Mouse (Mus musculus) intestine, embryonic 15.5 days (tissue): Measurements from ENCODE around the gene Esyt2. TPM values are rescaled to one million over a fixed set of nuclear protein-coding genes. Genes with fewer than 3 reads are reported as not detected.

ENCODE experiments used
- ATAC-seq: fragments of 200-750 bp; cut with Nextera tagmentation; 2 replicates; pipeline ENCODE4 v1.8.0; 2017; ENCODE audit warnings: moderate TSS enrichment, moderate library complexity
- H3K27ac ChIP-seq: fragments of 300-500 bp; sonication (generic); 2 replicates; pipeline ENCODE4 v1.5.1; 2015; ENCODE audit warnings: mild to moderate bottlenecking, inconsistent platforms
- H3K27me3 ChIP-seq: fragments of 300-500 bp; sonication (generic); replicated peaks from 2 replicates; pipeline ENCODE4 v1.6.1; 2015; ENCODE audit warnings: inconsistent platforms
- H3K36me3 ChIP-seq: fragments of 300-500 bp; sonication (generic); 2 replicates; pipeline ENCODE4 v1.6.1; 2015; ENCODE audit warnings: inconsistent platforms
- H3K4me1 ChIP-seq: fragments of 300-500 bp; sonication (generic); replicated peaks from 2 replicates; pipeline ENCODE4 v1.6.1; 2015; ENCODE audit warnings: inconsistent platforms
- H3K4me2 ChIP-seq: fragments of 300-500 bp; sonication (generic); replicated peaks from 2 replicates; pipeline ENCODE4 v1.6.1; 2015; ENCODE audit warnings: mild to moderate bottlenecking, inconsistent platforms
- H3K4me3 ChIP-seq: fragments of 300-500 bp; sonication (generic); replicated peaks from 2 replicates; pipeline ENCODE4 v1.5.1; 2015; ENCODE audit warnings: inconsistent platforms
- H3K9ac ChIP-seq: fragments of 300-500 bp; sonication (generic); 2 replicates; pipeline ENCODE4 v1.6.1; 2015; ENCODE audit warnings: inconsistent platforms
- H3K9me3 ChIP-seq: fragments of 300-500 bp; sonication (generic); 2 replicates; pipeline ENCODE4 v1.6.1; 2016; ENCODE audit warnings: inconsistent platforms
- WGBS: fragments of 180-500 bp; shearing (Covaris S2); methylation state at CpG from one replicate; pipeline ENCODE4 v1.1.7; 2015; 5-methylcytosine and 5-hydroxymethylcytosine counted together
- polyA plus RNA-seq: library from polyadenylated mRNA; unstranded; fragments of >200 nt; fragmentation: Nextera tagmentation; extraction: Ambion mirVana; gene quantifications from 2 replicates; pipeline ENCODE4 v1.2.1, GENCODE M21; 2015

Gene Esyt2
- polyA plus RNA-seq, 1 experiment from 2014 or later, result 23.6 TPM

GRCm38 (mm10) chr12:116282856-116283255 lies 1.9 kb downstream of the Esyt2 start:
- 0 out of 2 replicates have a peak overlapping the region, but pooled peaks have one; percentile 9 for H3K4me3 ChIP-seq
- no peaks in the 10 kb centered on the region for H3K9me3 ChIP-seq
- 83% methylated on average over 2 of the region's 2 CpGs for WGBS
- H3K36me3 ChIP-seq, result no peaks in the 10 kb centered on the region
- H3K27me3 ChIP-seq, result no peaks in the 10 kb centered on the region
- no peak for ATAC-seq
- peak overlapping the region; percentile 36 for H3K4me2 ChIP-seq
- H3K27ac ChIP-seq, result no peak overlapping the region
- no peak overlapping the region for H3K9ac ChIP-seq
- no peaks in the 10 kb centered on the region for H3K4me1 ChIP-seq

GRCm38 (mm10) chr12:116283511-116283910 lies 2.5 kb downstream of the Esyt2 start:
- Histone ChIP-seq H3K27ac (no peak overlapping the region), H3K9ac (no peak overlapping the region), H3K4me3 (no peak overlapping the region), H3K4me1 (no peaks in the 10 kb centered on the region), H3K4me2 (0 out of 2 replicates have a peak overlapping the region, but pooled peaks have one; percentile 0), H3K9me3 (no peaks in the 10 kb centered on the region), H3K27me3 (no peaks in the 10 kb centered on the region), H3K36me3 (no peaks in the 10 kb centered on the region)
- ATAC-seq, result no peak
- WGBS, result 74% methylated on average over 2 of the region's 2 CpGs

- 62% methylated on average over 2 of the region's 2 CpGs for WGBS
- ATAC-seq, result no peak
- no peak overlapping the region for H3K4me2 ChIP-seq
Measured at GRCm38 (mm10) chr12:116293185-116293584, 12.2 kb downstream of the Esyt2 start.

DNA sequence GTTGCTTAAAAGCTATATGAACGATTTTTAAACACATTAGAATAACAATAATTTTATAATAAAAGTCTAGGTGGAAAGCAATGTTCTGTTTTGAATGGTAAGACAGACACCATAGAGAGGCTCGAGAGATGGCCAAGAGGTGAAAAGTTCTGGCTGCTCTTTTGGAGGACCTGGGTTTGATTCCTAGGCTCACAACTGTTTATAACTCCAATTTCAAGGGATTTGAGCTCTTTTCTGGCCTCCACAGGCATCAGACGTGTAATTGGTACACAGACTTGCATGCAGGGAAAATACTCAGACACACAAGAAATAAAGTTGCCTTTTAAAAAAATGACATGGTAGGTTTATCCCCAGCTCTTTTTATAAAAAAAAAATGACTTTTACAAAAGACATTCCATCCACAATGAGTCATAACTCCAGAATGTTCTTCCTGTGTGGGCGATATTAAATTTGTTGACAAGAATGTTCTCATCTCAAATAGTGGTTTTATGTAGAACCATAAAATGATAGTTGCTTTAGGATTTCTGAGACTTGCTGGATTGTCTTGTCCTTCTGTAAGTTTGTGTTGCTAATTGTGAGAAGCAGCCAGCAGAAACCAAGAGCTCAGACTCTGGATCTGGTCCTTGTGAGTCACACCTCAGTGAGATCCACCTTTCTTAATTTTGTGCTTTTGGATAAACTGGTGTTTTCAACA lies 12.8 kb downstream of the Esyt2 start:
- Histone ChIP-seq H3K4me1 (no peaks in the 10 kb centered on the region), H3K4me2 (no peak overlapping the region), H3K36me3 (no peaks in the 10 kb centered on the region), H3K4me3 (no peak overlapping the region), H3K27ac (no peak overlapping the region), H3K9ac (no peak overlapping the region), H3K27me3 (no peaks in the 10 kb centered on the region), H3K9me3 (no peaks in the 10 kb centered on the region)
- 72% methylated on average over 4 of the region's 4 CpGs for WGBS
- ATAC-seq, result no peak

More at GRCm38 (mm10) chr12:116293185-116293584, 12.2 kb downstream of the Esyt2 start:
- no peaks in the 10 kb centered on the region for H3K9me3 ChIP-seq
- H3K27ac ChIP-seq, result no peak overlapping the region
- H3K9ac ChIP-seq, result no peak overlapping the region
- H3K4me1 ChIP-seq, result no peaks in the 10 kb centered on the region
- no peaks in the 10 kb centered on the region for H3K27me3 ChIP-seq
- H3K36me3 ChIP-seq, result no peaks in the 10 kb centered on the region
- H3K4me3 ChIP-seq, result no peak overlapping the region

DNA sequence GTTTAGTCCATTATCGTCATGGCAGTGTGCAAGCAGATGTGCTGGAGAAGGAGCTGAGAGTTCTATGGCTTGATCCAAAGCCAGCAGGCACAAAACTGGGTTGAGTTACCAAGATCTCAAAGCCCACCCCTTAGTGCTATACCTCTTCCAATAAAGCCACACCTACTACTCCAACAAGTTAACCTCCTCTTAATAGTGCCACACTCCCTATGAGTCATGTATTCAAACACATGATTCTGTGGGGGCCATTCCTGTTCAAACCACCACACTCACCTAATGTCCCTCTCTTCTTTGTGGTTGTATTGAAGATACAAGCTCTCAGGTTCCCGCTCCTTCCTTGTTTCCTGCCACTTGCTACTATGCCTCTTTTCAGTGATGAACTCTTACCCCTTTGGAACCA lies 18.9 kb downstream of the Esyt2 start:
- H3K4me2 ChIP-seq, result no peak overlapping the region
- 84% methylated on average over 2 of the region's 2 CpGs for WGBS
- no peaks in the 10 kb centered on the region for H3K9me3 ChIP-seq
- peak; percentile 91 for ATAC-seq
- no peak overlapping the region for H3K4me3 ChIP-seq
- no peaks in the 10 kb centered on the region for H3K27me3 ChIP-seq
- H3K36me3 ChIP-seq, result no peaks in the 10 kb centered on the region
- H3K9ac ChIP-seq, result no peak overlapping the region
- no peaks in the 10 kb centered on the region for H3K4me1 ChIP-seq
- H3K27ac ChIP-seq, result no peak overlapping the region

GRCm38 (mm10) chr12:116302181-116302580 lies 21.2 kb downstream of the Esyt2 start:
- Histone ChIP-seq H3K27ac (no peak overlapping the region), H3K9me3 (no peaks in the 10 kb centered on the region), H3K4me2 (no peak overlapping the region), H3K4me1 (no peaks in the 10 kb centered on the region; the same call in 1 of the 2 replicates), H3K4me3 (no peak overlapping the region), H3K9ac (no peak overlapping the region), H3K27me3 (no peaks in the 10 kb centered on the region), H3K36me3 (no peaks in the 10 kb centered on the region)
- no peak for ATAC-seq

- 44% methylated on average over 1 of the region's 1 CpGs for WGBS
- Histone ChIP-seq H3K27ac (no peak overlapping the region), H3K9me3 (no peaks in the 10 kb centered on the region), H3K9ac (no peak overlapping the region), H3K4me1 (no peaks in the 10 kb centered on the region; the same call in 1 of the 2 replicates), H3K27me3 (no peaks in the 10 kb centered on the region), H3K4me3 (no peak overlapping the region), H3K4me2 (no peak overlapping the region), H3K36me3 (no peaks in the 10 kb centered on the region)
- no peak for ATAC-seq
Measured at GRCm38 (mm10) chr12:116306042-116306441, 25.0 kb downstream of the Esyt2 start.

DNA sequence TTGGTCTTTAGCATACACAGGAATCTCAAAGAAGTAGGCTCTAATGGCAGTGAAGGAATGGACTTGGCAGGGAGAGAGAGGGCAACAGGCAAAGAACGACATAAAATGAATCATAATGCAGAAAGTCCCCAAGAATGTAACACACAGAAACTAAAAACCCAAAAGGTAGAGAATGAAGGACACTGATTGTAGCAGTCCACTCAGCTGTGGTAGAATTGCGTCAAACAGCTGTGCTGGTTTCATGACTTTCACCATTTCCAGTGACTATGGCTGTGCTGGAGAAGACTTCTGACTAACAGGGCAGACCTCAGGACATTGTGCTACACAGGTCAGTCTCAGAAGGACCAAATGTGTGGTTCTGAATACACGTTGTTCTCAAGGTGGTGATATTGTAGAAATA lies 26.9 kb downstream of the Esyt2 start:
- no peak for ATAC-seq
- no peaks in the 10 kb centered on the region for H3K9me3 ChIP-seq
- H3K4me3 ChIP-seq, result no peak overlapping the region
- no peak overlapping the region for H3K4me2 ChIP-seq
- no peak overlapping the region for H3K9ac ChIP-seq
- no peaks in the 10 kb centered on the region for H3K36me3 ChIP-seq
- no peak overlapping the region for H3K27ac ChIP-seq
- H3K4me1 ChIP-seq, result no peaks in the 10 kb centered on the region; the same call in 1 of the 2 replicates
- H3K27me3 ChIP-seq, result no peaks in the 10 kb centered on the region
- WGBS, result 85% methylated on average over 3 of the region's 3 CpGs

GRCm38 (mm10) chr12:116308612-116309011 lies 27.6 kb downstream of the Esyt2 start:
- H3K36me3 ChIP-seq, result no peaks in the 10 kb centered on the region
- no peak overlapping the region for H3K4me3 ChIP-seq
- ATAC-seq, result no peak
- no peaks in the 10 kb centered on the region for H3K9me3 ChIP-seq
- 68% methylated on average over 2 of the region's 2 CpGs for WGBS
- no peaks in the 10 kb centered on the region; the same call in 1 of the 2 replicates for H3K4me1 ChIP-seq
- no peaks in the 10 kb centered on the region for H3K27me3 ChIP-seq
- H3K9ac ChIP-seq, result no peak overlapping the region
- no peak overlapping the region for H3K27ac ChIP-seq
- no peak overlapping the region for H3K4me2 ChIP-seq

DNA sequence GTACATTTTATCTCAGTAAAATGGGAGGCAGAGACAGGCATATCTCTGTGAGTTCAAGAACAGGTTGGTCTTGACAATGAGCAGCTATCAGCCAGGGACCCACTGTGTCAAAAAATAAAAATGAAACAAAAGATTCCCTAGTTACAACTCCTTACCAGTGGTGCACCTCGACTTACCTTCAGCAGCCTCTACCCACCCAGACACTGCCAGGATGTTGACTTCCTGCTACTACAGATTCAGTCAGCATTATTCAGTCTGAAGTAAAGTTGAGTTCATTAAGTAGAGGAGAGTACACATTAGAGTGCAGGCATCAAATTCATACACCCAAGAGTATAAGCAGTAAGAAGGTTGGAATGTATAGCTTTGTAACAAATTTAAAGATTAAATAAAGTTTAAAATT lies 32.8 kb downstream of the Esyt2 start:
- no peaks in the 10 kb centered on the region for H3K4me1 ChIP-seq
- H3K4me3 ChIP-seq, result no peak overlapping the region
- no peak overlapping the region for H3K27ac ChIP-seq
- WGBS, result 88% methylated on average over 1 of the region's 1 CpGs
- no peak for ATAC-seq
- H3K4me2 ChIP-seq, result no peak overlapping the region
- H3K36me3 ChIP-seq, result no peaks in the 10 kb centered on the region
- no peaks in the 10 kb centered on the region for H3K9me3 ChIP-seq
- no peak overlapping the region for H3K9ac ChIP-seq
- no peaks in the 10 kb centered on the region for H3K27me3 ChIP-seq

- Histone ChIP-seq H3K4me3 (no peak overlapping the region), H3K4me1 (no peaks in the 10 kb centered on the region), H3K27me3 (no peaks in the 10 kb centered on the region), H3K27ac (no peak overlapping the region), H3K9me3 (no peaks in the 10 kb centered on the region), H3K4me2 (no peak overlapping the region), H3K36me3 (no peaks in the 10 kb centered on the region), H3K9ac (no peak overlapping the region)
- no peak for ATAC-seq
- WGBS, result 81% methylated on average over 3 of the region's 3 CpGs
Measured at GRCm38 (mm10) chr12:116315498-116315897, 34.5 kb downstream of the Esyt2 start.

DNA sequence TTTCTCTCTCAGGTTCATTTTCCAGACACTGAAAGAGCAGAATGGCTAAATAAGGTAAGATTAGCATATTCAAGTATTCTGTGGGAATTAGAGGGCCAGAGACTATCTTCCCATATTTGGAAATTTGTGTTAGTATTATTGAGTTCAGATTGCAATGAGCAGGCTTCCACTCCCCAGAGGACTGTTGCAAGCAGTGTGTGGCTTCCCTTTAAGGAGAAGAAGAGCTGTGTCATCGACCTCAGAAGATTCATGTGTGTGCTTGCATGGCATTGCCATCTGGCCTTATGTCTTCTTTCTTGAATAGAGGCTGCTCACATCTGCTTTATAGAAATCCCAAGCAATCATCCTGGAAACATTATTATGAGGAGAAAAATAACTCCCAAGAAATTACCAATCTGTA lies 36.8 kb downstream of the Esyt2 start:
- Histone ChIP-seq H3K27me3 (no peaks in the 10 kb centered on the region), H3K36me3 (no peaks in the 10 kb centered on the region), H3K9me3 (no peaks in the 10 kb centered on the region), H3K9ac (no peak overlapping the region), H3K4me2 (no peak overlapping the region), H3K27ac (no peak overlapping the region), H3K4me3 (no peak overlapping the region), H3K4me1 (no peaks in the 10 kb centered on the region)
- no peak for ATAC-seq
- WGBS, result 69% methylated on average over 1 of the region's 1 CpGs

GRCm38 (mm10) chr12:116325545-116325944 lies 44.5 kb downstream of the Esyt2 start:
- peak; percentile 74 for ATAC-seq
- Histone ChIP-seq H3K4me2 (no peak overlapping the region), H3K36me3 (0 out of 2 replicates have a peak, but pooled peaks cover 5% of the 10 kb centered on the region), H3K9ac (no peak overlapping the region), H3K4me3 (no peak overlapping the region), H3K27me3 (no peaks in the 10 kb centered on the region), H3K27ac (peak overlapping the region; percentile 48; the same call in 1 of the 2 replicates), H3K4me1 (no peaks in the 10 kb centered on the region), H3K9me3 (no peaks in the 10 kb centered on the region)
- 63% methylated on average over 4 of the region's 4 CpGs for WGBS
